Mouse (Mus musculus) limb, embryonic 10.5 days (tissue): ENCODE data around the gene Bud31. TPM values are rescaled to one million over a fixed set of nuclear protein-coding genes. Genes with fewer than 3 reads are reported as not detected.
A peak's percentile ranks its signal among the peaks of the same experiment; 100 is the strongest.
"Not testable (repeated sequence)": the region's sequence is repeated elsewhere in the genome, so short reads cannot be mapped to it uniquely, and the experiment has no call there.

Source experiments
- DNase-seq: peaks from one replicate; pipeline ENCODE4 v3.0.0-alpha.2; 2017; ENCODE audit warnings: low spot score
- H3K27ac ChIP-seq: fragments of 300-500 bp; sonication (generic); 2 replicates; pipeline ENCODE4 v1.5.1; 2016; ENCODE audit warnings: mild to moderate bottlenecking
- H3K27me3 ChIP-seq: fragments of 300-500 bp; sonication (generic); 2 replicates; pipeline ENCODE4 v1.6.1; 2016; ENCODE audit warnings: low read depth, mild to moderate bottlenecking; ENCODE audit not compliant: poor library complexity, severe bottlenecking
- H3K36me3 ChIP-seq: fragments of 300-500 bp; sonication (generic); 2 replicates; pipeline ENCODE4 v1.6.1; 2016; ENCODE audit warnings: mild to moderate bottlenecking, moderate library complexity
- H3K4me1 ChIP-seq: fragments of 300-500 bp; sonication (generic); 2 replicates; pipeline ENCODE4 v1.6.1; 2016
- H3K4me3 ChIP-seq: fragments of 300-500 bp; sonication (generic); 2 replicates; pipeline ENCODE4 v1.5.1; 2016; ENCODE audit warnings: mild to moderate bottlenecking, moderate library complexity
- H3K9me3 ChIP-seq: fragments of 300-500 bp; sonication (generic); replicated peaks from 2 replicates; pipeline ENCODE4 v1.6.1; 2016; ENCODE audit warnings: mild to moderate bottlenecking
- whole genome bisulfite sequencing: fragments of 180-500 bp; shearing (Covaris S2); methylation state at CpG from one replicate; pipeline ENCODE4 v1.1.7; 2016; 5-methylcytosine and 5-hydroxymethylcytosine counted together
- polyA plus RNA-seq: library from polyadenylated mRNA; unstranded; fragments of >200 nt; fragmentation: Nextera tagmentation; extraction: Ambion mirVana; gene quantifications from 2 replicates; pipeline ENCODE4 v1.2.1, GENCODE M21; 2016

The Bud31 gene
- 277 and 305 TPM in 2 replicates for polyA plus RNA-seq

GRCm38 (mm10) chr5:145139571-145140519, at the start of gene Bud31, which contains the start of gene Pdap1:
TSS of gene Bud31 (plus strand) at chr5:145140362.
TSS of gene Pdap1 (minus strand) at chr5:145140238.
- Histone ChIP-seq H3K4me1 (peaks cover 24% of the 10 kb centered on the region), H3K9me3 (no peaks in the 10 kb centered on the region), H3K27ac (peak within 1 kb of the TSS; percentile 97), H3K36me3 (peaks cover 69% of the 10 kb centered on the region), H3K27me3 (no peaks in the 10 kb centered on the region), H3K4me3 (peak within 1 kb of the TSS; percentile 95)
- under 1% methylated on average over 84 of the region's 84 CpGs for WGBS
- DNase-seq: peak; percentile 97

GRCm38 (mm10) chr5:145096195-145096594, 44.0 kb upstream of the Bud31 start:
- Histone ChIP-seq H3K27ac (no peak overlapping the region), H3K9me3 (no peaks in the 10 kb centered on the region), H3K36me3 (peaks cover 97% of the 10 kb centered on the region), H3K27me3 (no peaks in the 10 kb centered on the region), H3K4me1 (no peaks in the 10 kb centered on the region), H3K4me3 (no peak overlapping the region)
- WGBS: 94% methylated on average over 4 of the region's 4 CpGs
- DNase-seq: no peak

- no peak overlapping the region for H3K27ac ChIP-seq
- WGBS: 95% methylated on average over 10 of the region's 10 CpGs
- H3K27me3 ChIP-seq: no peaks in the 10 kb centered on the region
- H3K4me3 ChIP-seq: no peak overlapping the region
- no peak for DNase-seq
- H3K9me3 ChIP-seq: no peaks in the 10 kb centered on the region
- peaks cover 99% of the 10 kb centered on the region for H3K36me3 ChIP-seq
- H3K4me1 ChIP-seq: no peaks in the 10 kb centered on the region
These were observed 41.8 kb upstream of the Bud31 start for GRCm38 (mm10) chr5:145098340-145098821.

GRCm38 (mm10) chr5:145100960-145101359, 39.2 kb upstream of the Bud31 start:
- Histone ChIP-seq H3K9me3 (no peaks in the 10 kb centered on the region), H3K27me3 (no peaks in the 10 kb centered on the region), H3K4me3 (no peak overlapping the region), H3K27ac (no peak overlapping the region), H3K4me1 (no peaks in the 10 kb centered on the region), H3K36me3 (peaks cover 99% of the 10 kb centered on the region)
- WGBS: 95% methylated on average over 9 of the region's 9 CpGs
- no peak for DNase-seq

GRCm38 (mm10) chr5:145101451-145101850, 38.7 kb upstream of the Bud31 start:
- H3K4me1 ChIP-seq, H3K27ac ChIP-seq, H3K4me3 ChIP-seq, DNase-seq, H3K27me3 ChIP-seq, H3K9me3 ChIP-seq: not testable (repeated sequence)
- WGBS: 96% methylated on average over 11 of the region's 11 CpGs
- H3K36me3 ChIP-seq: peaks cover 99% of the 10 kb centered on the region

- 90% methylated on average over 4 of the region's 4 CpGs for WGBS
- Histone ChIP-seq H3K36me3 (peaks cover 99% of the 10 kb centered on the region), H3K27me3 (no peaks in the 10 kb centered on the region)
These were observed 37.5 kb upstream of the Bud31 start for GRCm38 (mm10) chr5:145102706-145103105.

GRCm38 (mm10) chr5:145104328-145104727, 35.8 kb upstream of the Bud31 start:
- H3K36me3 ChIP-seq: peaks cover 100% of the 10 kb centered on the region

More at GRCm38 (mm10) chr5:145102706-145103105, 37.5 kb upstream of the Bud31 start:
- DNase-seq: no peak
- no peaks in the 10 kb centered on the region for H3K9me3 ChIP-seq
- no peak overlapping the region for H3K4me3 ChIP-seq
- no peaks in the 10 kb centered on the region for H3K4me1 ChIP-seq
- no peak overlapping the region for H3K27ac ChIP-seq

GRCm38 (mm10) chr5:145105694-145106275, 34.4 kb upstream of the Bud31 start:
- Histone ChIP-seq H3K9me3 (no peaks in the 10 kb centered on the region), H3K4me1 (no peaks in the 10 kb centered on the region), H3K27me3 (no peaks in the 10 kb centered on the region), H3K4me3 (no peak overlapping the region), H3K36me3 (peaks cover 100% of the 10 kb centered on the region), H3K27ac (no peak overlapping the region)
- 96% methylated on average over 9 of the region's 9 CpGs for WGBS
- DNase-seq: no peak

More at GRCm38 (mm10) chr5:145104328-145104727, 35.8 kb upstream of the Bud31 start:
- Histone ChIP-seq H3K4me1 (no peaks in the 10 kb centered on the region), H3K27ac (no peak overlapping the region), H3K27me3 (no peaks in the 10 kb centered on the region), H3K9me3 (no peaks in the 10 kb centered on the region), H3K4me3 (no peak overlapping the region)
- WGBS: 92% methylated on average over 9 of the region's 9 CpGs
- DNase-seq: no peak

GRCm38 (mm10) chr5:145110401-145110800, 29.8 kb upstream of the Bud31 start:
- peaks cover 58% of the 10 kb centered on the region for H3K36me3 ChIP-seq

GRCm38 (mm10) chr5:145112566-145112965, 27.6 kb upstream of the Bud31 start:
- DNase-seq: no peak
- H3K4me1 ChIP-seq: peaks cover 27% of the 10 kb centered on the region
- peaks cover 8% of the 10 kb centered on the region; the same call in 1 of the 2 replicates for H3K27me3 ChIP-seq
- no peaks in the 10 kb centered on the region for H3K9me3 ChIP-seq
- WGBS: 77% methylated on average over 8 of the region's 8 CpGs
- no peak overlapping the region for H3K4me3 ChIP-seq
- H3K36me3 ChIP-seq: peaks cover 36% of the 10 kb centered on the region
- no peak overlapping the region for H3K27ac ChIP-seq

More at GRCm38 (mm10) chr5:145110401-145110800, 29.8 kb upstream of the Bud31 start:
- Histone ChIP-seq H3K27ac (no peak overlapping the region), H3K4me3 (no peak overlapping the region), H3K4me1 (peaks cover 15% of the 10 kb centered on the region), H3K9me3 (no peaks in the 10 kb centered on the region), H3K27me3 (peaks cover 8% of the 10 kb centered on the region; the same call in 1 of the 2 replicates)
- 89% methylated on average over 6 of the region's 6 CpGs for WGBS
- DNase-seq: no peak

- WGBS: 42% methylated on average over 2 of the region's 2 CpGs
- no peak for DNase-seq
- H3K27ac ChIP-seq: peak overlapping the region; percentile 80; the same call in 1 of the 2 replicates
These were observed 26.7 kb upstream of the Bud31 start for GRCm38 (mm10) chr5:145113416-145113815.

GRCm38 (mm10) chr5:145114071-145114605, 26.0 kb upstream of the Bud31 start, which contains the start of gene Arpc1b:
TSS of gene Arpc1b (plus strand) at chr5:145114215.
- WGBS: under 1% methylated on average over 49 of the region's 53 CpGs
- Histone ChIP-seq H3K27me3 (peaks cover 8% of the 10 kb centered on the region; the same call in 1 of the 2 replicates), H3K36me3 (peaks cover 27% of the 10 kb centered on the region), H3K9me3 (no peaks in the 10 kb centered on the region), H3K27ac (peak within 1 kb of the TSS; percentile 80), H3K4me3 (peak within 1 kb of the TSS; percentile 71), H3K4me1 (peaks cover 27% of the 10 kb centered on the region)
- peak; percentile 71 for DNase-seq

More at GRCm38 (mm10) chr5:145113416-145113815, 26.7 kb upstream of the Bud31 start:
- Histone ChIP-seq H3K36me3 (peaks cover 28% of the 10 kb centered on the region), H3K4me3 (peak overlapping the region; percentile 71), H3K27me3 (peaks cover 8% of the 10 kb centered on the region; the same call in 1 of the 2 replicates), H3K9me3 (no peaks in the 10 kb centered on the region), H3K4me1 (peaks cover 27% of the 10 kb centered on the region)
